Mouse (Mus musculus) embryonic facial prominence, embryonic 11.5 days (tissue): Measurements from ENCODE around the gene Rad23a. TPM values are rescaled to one million over a fixed set of nuclear protein-coding genes. Genes with fewer than 3 reads are reported as not detected.

ENCODE experiments used
- ATAC-seq: fragments of 200-750 bp; cut with Nextera tagmentation; replicated peaks from 2 replicates; pipeline ENCODE4 v1.8.0; 2017; ENCODE audit warnings: low read depth; ENCODE audit not compliant: insufficient number of reproducible peaks, low FRiP score, low TSS enrichment
- DNase-seq: peaks from one replicate; pipeline ENCODE4 v3.0.0-alpha.2; 2015; ENCODE audit warnings: low spot score
- H3K27ac ChIP-seq: fragments of 300-500 bp; sonication (generic); replicated peaks from 2 replicates; pipeline ENCODE4 v1.5.1; 2014; ENCODE audit warnings: mild to moderate bottlenecking, low read depth, low read length, control low read depth
- H3K27me3 ChIP-seq: fragments of 300-500 bp; sonication (generic); 2 replicates; pipeline ENCODE4 v1.6.1; 2014; ENCODE audit warnings: mild to moderate bottlenecking, low read length, moderate library complexity, mixed read lengths; ENCODE audit not compliant: control insufficient read depth, insufficient read depth
- H3K36me3 ChIP-seq: fragments of 300-500 bp; sonication (generic); replicated peaks from 2 replicates; pipeline ENCODE4 v1.6.1; 2014; ENCODE audit warnings: low read depth, mild to moderate bottlenecking, low read length, moderate library complexity, mixed read lengths; ENCODE audit not compliant: control insufficient read depth, insufficient read depth
- H3K4me1 ChIP-seq: fragments of 300-500 bp; sonication (generic); 2 replicates; pipeline ENCODE4 v1.6.1; 2014; ENCODE audit warnings: low read length, mixed read lengths; ENCODE audit not compliant: control insufficient read depth, insufficient read depth
- H3K4me2 ChIP-seq: fragments of 300-500 bp; sonication (generic); 2 replicates; pipeline ENCODE4 v1.6.1; 2014; ENCODE audit warnings: low read depth, mild to moderate bottlenecking, control low read depth, low read length, moderate library complexity
- H3K4me3 ChIP-seq: fragments of 300-500 bp; sonication (generic); 2 replicates; pipeline ENCODE4 v1.5.1; 2014; ENCODE audit warnings: low read depth, low read length, control low read depth
- H3K9ac ChIP-seq: fragments of 300-500 bp; sonication (generic); replicated peaks from 2 replicates; pipeline ENCODE4 v1.6.1; 2014; ENCODE audit warnings: mild to moderate bottlenecking, control low read depth, low read length
- H3K9me3 ChIP-seq: fragments of 300-500 bp; sonication (generic); replicated peaks from 2 replicates; pipeline ENCODE4 v1.6.1; 2016; ENCODE audit warnings: mild to moderate bottlenecking, low read length, inconsistent platforms, mixed read lengths; ENCODE audit not compliant: control insufficient read depth
- WGBS: fragments of 180-500 bp; shearing (Covaris S2); extraction: QIAGEN DNeasy Blood & Tissue Kit; methylation state at CpG from one replicate; pipeline ENCODE4 v1.1.7; 2014; 5-methylcytosine and 5-hydroxymethylcytosine counted together
- microRNA-seq: library from miRNA; unstranded; fragments of <30 nt; microRNA quantifications from one replicate; pipeline ENCODE4, GENCODE M21; 2016; ENCODE audit warnings: borderline number of aligned reads
- polyA plus RNA-seq: library from polyadenylated mRNA; unstranded; fragments of >200 nt; fragmentation: Nextera tagmentation; extraction: Ambion mirVana; gene quantifications from 2 replicates; pipeline ENCODE4 v1.2.1, GENCODE M21; 2014

The Rad23a gene
- polyA plus RNA-seq, 1 experiment from 2014 or later: 88.2 TPM

- ATAC-seq (no peak), DNase-seq (no peak)
- peaks cover 89% of the 10 kb centered on the region for H3K27me3 ChIP-seq
- under 1% methylated on average over 38 of the region's 38 CpGs for WGBS
- no peak overlapping the region for H3K4me3 ChIP-seq
- H3K36me3 ChIP-seq: no peaks in the 10 kb centered on the region
- H3K27ac ChIP-seq: no peak overlapping the region
- H3K4me1 ChIP-seq: peaks cover 2% of the 10 kb centered on the region
- no peaks in the 10 kb centered on the region for H3K9me3 ChIP-seq
- no peak overlapping the region for H3K4me2 ChIP-seq
- H3K9ac ChIP-seq: no peak overlapping the region
Observed at GRCm38 (mm10) chr8:84785756-84786677, 54.4 kb downstream of the Rad23a start.

GRCm38 (mm10) chr8:84785506-84785755, 55.0 kb downstream of the Rad23a start:
- DNase-seq (no peak), ATAC-seq (no peak)
- no peak overlapping the region for H3K9ac ChIP-seq
- H3K4me1 ChIP-seq: peaks cover 2% of the 10 kb centered on the region
- no peak overlapping the region for H3K4me2 ChIP-seq
- peaks cover 87% of the 10 kb centered on the region for H3K27me3 ChIP-seq
- H3K4me3 ChIP-seq: no peak overlapping the region
- no peaks in the 10 kb centered on the region for H3K9me3 ChIP-seq
- under 1% methylated on average over 11 of the region's 11 CpGs for WGBS
- H3K36me3 ChIP-seq: no peaks in the 10 kb centered on the region
- no peak overlapping the region for H3K27ac ChIP-seq

- Histone ChIP-seq H3K4me1 (peaks cover 2% of the 10 kb centered on the region), H3K9me3 (no peaks in the 10 kb centered on the region), H3K9ac (no peak overlapping the region), H3K27me3 (peaks cover 82% of the 10 kb centered on the region), H3K4me2 (no peak overlapping the region), H3K36me3 (no peaks in the 10 kb centered on the region), H3K4me3 (no peak overlapping the region), H3K27ac (no peak overlapping the region)
- under 1% methylated on average over 48 of the region's 48 CpGs for WGBS
- DNase-seq: no peak
- ATAC-seq: no peak
Observed at GRCm38 (mm10) chr8:84784681-84785505, 55.6 kb downstream of the Rad23a start.

Small RNAs within 50 kb of the gene (microRNA-seq; reads per million reads assigned to microRNA genes)
- gene Mir7069: 8.5 reads per million, percentile 10 among the genes with 10 or more reads in this experiment

Other genes starting within 250 kb of the Rad23a start
- 86.9 and 89.6 TPM in 2 replicates for gene Ier2, start 177.8 kb downstream of the Rad23a start, polyA plus RNA-seq
- 61.5 and 64.7 TPM in 2 replicates for gene Trmt1, start 154.4 kb downstream of the Rad23a start, polyA plus RNA-seq
- 21.0 and 21.1 TPM in 2 replicates for gene Nacc1, start 152.8 kb downstream of the Rad23a start, polyA plus RNA-seq
- 4.6 and 5.3 TPM in 2 replicates for gene Lyl1, start 139.2 kb downstream of the Rad23a start, polyA plus RNA-seq
- gene G430095P16Rik, start 117.7 kb downstream of the Rad23a start, polyA plus RNA-seq: 3.6 and 5.7 TPM in 2 replicates
- gene Nfix, start 40.3 kb downstream of the Rad23a start, polyA plus RNA-seq: 5.9 and 6.8 TPM in 2 replicates
- gene Dand5, start 17.8 kb downstream of the Rad23a start, polyA plus RNA-seq: 3.6 and 3.8 TPM in 2 replicates
- gene Gadd45gip1, start 9.1 kb downstream of the Rad23a start, polyA plus RNA-seq: 41.5 and 42.3 TPM in 2 replicates
- 815 and 826 TPM in 2 replicates for gene Calr, start 6.3 kb upstream of the Rad23a start, polyA plus RNA-seq
- 73.0 and 85.7 TPM in 2 replicates for gene Farsa, start 16.3 kb upstream of the Rad23a start, polyA plus RNA-seq
- 89.2 and 89.9 TPM in 2 replicates for gene Syce2, start 31.4 kb upstream of the Rad23a start, polyA plus RNA-seq
- 40.3 and 40.5 TPM in 2 replicates for gene Gcdh, start 53.3 kb upstream of the Rad23a start, polyA plus RNA-seq
- gene Klf1, start 61.3 kb upstream of the Rad23a start, polyA plus RNA-seq: 11.1 and 14.4 TPM in 2 replicates
- 5.5 and 7.2 TPM in 2 replicates for gene Dnase2a, start 67.9 kb upstream of the Rad23a start, polyA plus RNA-seq
- 2.8 and 3.9 TPM in 2 replicates for gene Mast1, start 96.7 kb upstream of the Rad23a start, polyA plus RNA-seq
- gene Rtbdn, start 106.3 kb upstream of the Rad23a start, polyA plus RNA-seq: not detected in 2 replicates
- gene Gm49661, start 128.8 kb upstream of the Rad23a start, polyA plus RNA-seq: not detected in 2 replicates
- 1,219 and 1,316 TPM in 2 replicates for gene Prdx2, start 128.9 kb upstream of the Rad23a start, polyA plus RNA-seq
- gene Rnaseh2a, start 129.1 kb upstream of the Rad23a start, polyA plus RNA-seq: 109 and 137 TPM in 2 replicates
- gene Junb, start 138.1 kb upstream of the Rad23a start, polyA plus RNA-seq: 5.4 and 6.2 TPM in 2 replicates
- 11.3 and 14.2 TPM in 2 replicates for gene Hook2, start 149.9 kb upstream of the Rad23a start, polyA plus RNA-seq
- gene Best2, start 173.9 kb upstream of the Rad23a start, polyA plus RNA-seq: not detected in 2 replicates
- 130 and 132 TPM in 2 replicates for gene Asna1, start 184.6 kb upstream of the Rad23a start, polyA plus RNA-seq
- 172 and 178 TPM in 2 replicates for gene Trir, start 186.2 kb upstream of the Rad23a start, polyA plus RNA-seq
- gene Tnpo2, start 196.2 kb upstream of the Rad23a start, polyA plus RNA-seq: 17.0 and 20.5 TPM in 2 replicates
- gene Fbxw9, start 219.4 kb upstream of the Rad23a start, polyA plus RNA-seq: 20.4 and 21.2 TPM in 2 replicates
- gene Gm5741, start 227.3 kb upstream of the Rad23a start, polyA plus RNA-seq: not detected in 2 replicates
- 61.9 and 67.7 TPM in 2 replicates for gene Dhps, start 231.1 kb upstream of the Rad23a start, polyA plus RNA-seq
- 117 and 127 TPM in 2 replicates for gene Wdr83os, start 240.1 kb upstream of the Rad23a start, polyA plus RNA-seq
- 48.6 and 52.2 TPM in 2 replicates for gene Wdr83, start 240.6 kb upstream of the Rad23a start, polyA plus RNA-seq
- 19.5 and 21.9 TPM in 2 replicates for gene Man2b1, start 242.6 kb upstream of the Rad23a start, polyA plus RNA-seq